Mouse (Mus musculus) right cerebral cortex, adult 2 months (tissue): ENCODE results near the gene Bckdha.
A peak's percentile ranks its signal among the peaks of the same experiment; 100 is the strongest.

Experiments
- DNase-seq, 2 experiments: peaks; one replicate each; pipeline ENCODE4 v3.0.0; 2021 to 2022; ENCODE audit warnings: low spot score in 2 of 2

Gene Bckdha

GRCm38 (mm10) chr7:25644631-25645030 lies 14.2 kb downstream of the Bckdha start:
- no peak for DNase-seq

GRCm38 (mm10) chr7:25644136-25644535 lies 14.6 kb downstream of the Bckdha start:
- no peak for DNase-seq

GRCm38 (mm10) chr7:25639754-25640153 lies 19.0 kb downstream of the Bckdha start:
- peak; percentile 51 to 53 for DNase-seq

GRCm38 (mm10) chr7:25637099-25637498 lies 21.7 kb downstream of the Bckdha start:
- no peak for DNase-seq

- no peak for DNase-seq
Measured at GRCm38 (mm10) chr7:25636373-25636772, 22.4 kb downstream of the Bckdha start.

- no peak for DNase-seq
Measured at GRCm38 (mm10) chr7:25632679-25633078, 26.1 kb downstream of the Bckdha start.

GRCm38 (mm10) chr7:25628323-25628620 lies 30.5 kb downstream of the Bckdha start:
- no peak for DNase-seq

- DNase-seq, result no peak
Measured at GRCm38 (mm10) chr7:25627431-25628322, 31.1 kb downstream of the Bckdha start.

- DNase-seq, result no peak
Measured at GRCm38 (mm10) chr7:25626509-25627430, 32.0 kb downstream of the Bckdha start, which contains the start of gene B3gnt8. B3gnt8 (plus strand) TSS chr7:25626654.

GRCm38 (mm10) chr7:25625594-25626250 lies 33.1 kb downstream of the Bckdha start:
- no peak for DNase-seq

GRCm38 (mm10) chr7:25624851-25625250 lies 33.9 kb downstream of the Bckdha start:
- DNase-seq, result no peak

GRCm38 (mm10) chr7:25623857-25624370 lies 34.9 kb downstream of the Bckdha start:
- DNase-seq, result no peak

- DNase-seq, result no peak
Measured at GRCm38 (mm10) chr7:25620751-25621150, 38.0 kb downstream of the Bckdha start.

GRCm38 (mm10) chr7:25620101-25620500 lies 38.7 kb downstream of the Bckdha start:
- DNase-seq, result no peak

GRCm38 (mm10) chr7:25619722-25619991 lies 39.1 kb downstream of the Bckdha start:
- DNase-seq, result no peak

GRCm38 (mm10) chr7:25618865-25619721 lies 39.7 kb downstream of the Bckdha start, which contains the start of gene Dmac2:
Dmac2 (plus strand) TSS chr7:25619414.
- DNase-seq, result peak; percentile 93 to 94

GRCm38 (mm10) chr7:25617376-25618160 lies 41.2 kb downstream of the Bckdha start:
- no peak for DNase-seq

- no peak for DNase-seq
Measured at GRCm38 (mm10) chr7:25615706-25616011, 43.1 kb downstream of the Bckdha start, which contains the start of gene Erich4. Erich4 (minus strand) TSS chr7:25615892.

- no peak for DNase-seq
Measured at GRCm38 (mm10) chr7:25614831-25615705, 43.7 kb downstream of the Bckdha start.
